Mouse (Mus musculus) testis, adult 2 months (tissue): Measurements from ENCODE around the gene Cpsf4l. TPM values are rescaled to one million over a fixed set of nuclear protein-coding genes. Genes with fewer than 3 reads are reported as not detected.

Source experiments
- H3K27ac ChIP-seq: fragments of 200-500 bp; 2 replicates; pipeline ENCODE4 v1.5.1; 2012; ENCODE audit warnings: low read depth, low read length; ENCODE audit not compliant: control insufficient read depth, insufficient read depth
- H3K27me3 ChIP-seq: fragments of 200-500 bp; 2 replicates; pipeline ENCODE4 v1.6.1; 2012; ENCODE audit warnings: mild to moderate bottlenecking, low read length, moderate library complexity; ENCODE audit not compliant: control insufficient read depth, insufficient read depth
- H3K36me3 ChIP-seq: fragments of 200-500 bp; 2 replicates; pipeline ENCODE4 v1.6.1; 2012; ENCODE audit warnings: mild to moderate bottlenecking, low read length; ENCODE audit not compliant: control insufficient read depth, insufficient read depth
- H3K4me1 ChIP-seq: fragments of 200-500 bp; 2 replicates; pipeline ENCODE4 v1.6.1; 2012; ENCODE audit warnings: low read length; ENCODE audit not compliant: control insufficient read depth, insufficient read depth
- H3K4me3 ChIP-seq: fragments of 200-500 bp; 2 replicates; pipeline ENCODE4 v1.5.1; 2012; ENCODE audit warnings: low read depth, mild to moderate bottlenecking, low read length, moderate library complexity, mixed read lengths; ENCODE audit not compliant: control insufficient read depth
- CTCF ChIP-seq: fragments of 200-500 bp; IDR thresholded peaks from 2 replicates; pipeline ENCODE4 v1.5.1; 2012; ENCODE audit warnings: low read depth, mild to moderate bottlenecking, inconsistent platforms, low read length, moderate library complexity; ENCODE audit not compliant: control insufficient read depth, insufficient read depth, insufficient replicate concordance
- POLR2A ChIP-seq: fragments of 200-500 bp; IDR thresholded peaks from 2 replicates; pipeline ENCODE4 v1.6.1; 2012; ENCODE audit warnings: low read depth, mild to moderate bottlenecking, inconsistent platforms, low read length, moderate library complexity; ENCODE audit not compliant: control insufficient read depth
- polyA plus RNA-seq: library from polyadenylated mRNA; depleted of rRNA; stranded (reverse); fragments of >200 nt; gene quantifications from 2 replicates; pipeline ENCODE4 v1.2.3, GENCODE M21; 2012

Cpsf4l gene
- polyA plus RNA-seq, 1 experiment: 80.7 TPM

GRCm38 (mm10) chr11:113725235-113726048 is 15.6 kb upstream of the Cpsf4l start:
- no peak overlapping the region for H3K4me3 ChIP-seq
- H3K36me3 ChIP-seq: peaks cover 2% of the 10 kb centered on the region
- H3K27ac ChIP-seq: peak overlapping the region; percentile 33
- H3K4me1 ChIP-seq: peaks cover 15% of the 10 kb centered on the region
- TF ChIP-seq POLR2A: no peak
- peak; percentile 8; the same call in 1 of the 2 replicates for TF ChIP-seq CTCF
- H3K27me3 ChIP-seq: no peaks in the 10 kb centered on the region

GRCm38 (mm10) chr11:113722405-113723090 is 12.7 kb upstream of the Cpsf4l start:
- H3K27ac ChIP-seq: peak overlapping the region; percentile 75
- no peaks in the 10 kb centered on the region for H3K27me3 ChIP-seq
- TF ChIP-seq CTCF (no peak), POLR2A (no peak)
- H3K36me3 ChIP-seq: no peaks in the 10 kb centered on the region
- peaks cover 7% of the 10 kb centered on the region for H3K4me1 ChIP-seq
- no peak overlapping the region for H3K4me3 ChIP-seq

GRCm38 (mm10) chr11:113717767-113718424 is 8.1 kb upstream of the Cpsf4l start:
- H3K27ac ChIP-seq: peak overlapping the region; percentile 41
- H3K27me3 ChIP-seq: no peaks in the 10 kb centered on the region
- no peak overlapping the region for H3K4me3 ChIP-seq
- TF ChIP-seq POLR2A (no peak), CTCF (no peak)
- no peaks in the 10 kb centered on the region for H3K36me3 ChIP-seq
- peaks cover 7% of the 10 kb centered on the region for H3K4me1 ChIP-seq

GRCm38 (mm10) chr11:113716132-113716531 is 6.3 kb upstream of the Cpsf4l start:
- no peak overlapping the region for H3K27ac ChIP-seq
- no peaks in the 10 kb centered on the region for H3K27me3 ChIP-seq
- TF ChIP-seq CTCF: no peak
- no peak for TF ChIP-seq POLR2A
- H3K4me3 ChIP-seq: no peak overlapping the region
- peaks cover 7% of the 10 kb centered on the region for H3K4me1 ChIP-seq
- no peaks in the 10 kb centered on the region for H3K36me3 ChIP-seq

GRCm38 (mm10) chr11:113715078-113715674 is 5.4 kb upstream of the Cpsf4l start:
- Histone ChIP-seq H3K27ac (no peak overlapping the region), H3K36me3 (no peaks in the 10 kb centered on the region), H3K4me3 (no peak overlapping the region), H3K27me3 (no peaks in the 10 kb centered on the region), H3K4me1 (peaks cover 14% of the 10 kb centered on the region)
- no peak for TF ChIP-seq POLR2A
- TF ChIP-seq CTCF: peak; percentile 10; the same call in 1 of the 2 replicates

- H3K36me3 ChIP-seq: no peaks in the 10 kb centered on the region
- no peaks in the 10 kb centered on the region for H3K27me3 ChIP-seq
- H3K4me3 ChIP-seq: peak overlapping the region; percentile 57; the same call in 1 of the 2 replicates
- no peak overlapping the region for H3K27ac ChIP-seq
- H3K4me1 ChIP-seq: peaks cover 18% of the 10 kb centered on the region
- TF ChIP-seq CTCF (no peak), POLR2A (no peak)
Observed at GRCm38 (mm10) chr11:113711061-113711460, 1.2 kb upstream of the Cpsf4l start.
